In genomic region chr1:143878266-143878665, GRCm38 (mm10) we compare ENCODE assay signal across 10 mouse cellular contexts.
DNase-seq lines count a peak whose midpoint lies in the region; ATAC-seq lines count a peak whose summit lies in the region.
"Had no signal": no experiment of that assay in that cellular context is flagged by ENCODE, and none has a peak within 500 bp of the region (broad histone marks: within the 10 kb centered on the region; RNA-seq: fewer than 3 reads in every experiment).

No protein-coding gene starts in this region.

- ATAC-seq in activated CD4-positive, CD25-positive, alpha-beta regulatory T cell, adult 4 months: no peak

- peak; percentile 42 to 56 for DNase-seq in cerebellum, postnatal 10 days
- DNase-seq in cerebellum, postnatal 4 days (ENCODE audit: low spot score in 2 of 2): no peak
- peak; percentile 42 for DNase-seq in kidney, postnatal 10 days
- no peak for DNase-seq in kidney, adult 18-20 months
- DNase-seq in NIH3T3 (ENCODE audit: low read depth): peak; percentile 9
- DNase-seq in lung, postnatal 14 days: peak; percentile 56
- DNase-seq in ovary, postnatal 14 days (ENCODE audit: low spot score): no peak
- DNase-seq: spleen, adult 18-20 months; thymus, adult 18-20 months had no signal

Comparison
In these comparisons a context has a peak if more than half of its experiments do, and no peak if none do; other contexts are left out.
1. DNase-seq: peak in cerebellum, postnatal 10 days (2 of 2), kidney, postnatal 10 days (single experiment), NIH3T3 (single experiment) and lung, postnatal 14 days (single experiment); none in cerebellum, postnatal 4 days (0 of 2), kidney, adult 18-20 months (single experiment) and ovary, postnatal 14 days (single experiment).